Mouse (Mus musculus): Measurements from ENCODE around the gene Prkcb. TPM values are rescaled to one million over a fixed set of nuclear protein-coding genes. Genes with fewer than 3 reads are reported as not detected.

Gene Prkcb
- polyA plus RNA-seq, 1 experiment from 2014 or later: 12.7 TPM

- WGBS: 84% methylated on average over 3 of the region's 3 CpGs
- H3K9ac ChIP-seq (ENCODE audit: low read length): no peak overlapping the region
- ATAC-seq (ENCODE audit: insufficient read depth, low FRiP score): no peak
Observed at GRCm38 (mm10) chr7:122296805-122297204, 8.3 kb downstream of the Prkcb start.

GRCm38 (mm10) chr7:122297627-122298026 lies 9.1 kb downstream of the Prkcb start:
- H3K9me3 ChIP-seq (replicated peaks; ENCODE audit: control insufficient read depth, low read length): no peaks in the 10 kb centered on the region
- no peak for ATAC-seq (ENCODE audit: insufficient read depth, low FRiP score)
- H3K4me2 ChIP-seq (ENCODE audit: low read depth, low read length): no peak overlapping the region
- no peak overlapping the region for H3K27ac ChIP-seq (ENCODE audit: low read length)
- no peak overlapping the region for H3K4me3 ChIP-seq (replicated peaks; ENCODE audit: low read length)
- H3K36me3 ChIP-seq (ENCODE audit: control insufficient read depth, insufficient read depth, low read length): no peaks in the 10 kb centered on the region
- WGBS: 65% methylated on average over 3 of the region's 3 CpGs
- H3K4me1 ChIP-seq (ENCODE audit: control insufficient read depth, insufficient read depth, low read length): no peaks in the 10 kb centered on the region
- no peak overlapping the region for H3K9ac ChIP-seq (ENCODE audit: low read length)
- H3K27me3 ChIP-seq (ENCODE audit: control insufficient read depth, insufficient read depth, low read length): no peaks in the 10 kb centered on the region

More at GRCm38 (mm10) chr7:122296805-122297204, 8.3 kb downstream of the Prkcb start:
- Histone ChIP-seq H3K36me3 (ENCODE audit: control insufficient read depth, insufficient read depth, low read length) (no peaks in the 10 kb centered on the region), H3K4me1 (ENCODE audit: control insufficient read depth, insufficient read depth, low read length) (no peaks in the 10 kb centered on the region), H3K4me2 (ENCODE audit: low read depth, low read length) (no peak overlapping the region), H3K4me3 (replicated peaks; ENCODE audit: low read length) (no peak overlapping the region), H3K9me3 (replicated peaks; ENCODE audit: control insufficient read depth, low read length) (no peaks in the 10 kb centered on the region), H3K27ac (ENCODE audit: low read length) (no peak overlapping the region), H3K27me3 (ENCODE audit: control insufficient read depth, insufficient read depth, low read length) (no peaks in the 10 kb centered on the region)

- ATAC-seq (ENCODE audit: insufficient read depth, low FRiP score): no peak
- no peak overlapping the region for H3K9ac ChIP-seq (ENCODE audit: low read length)
- H3K9me3 ChIP-seq (replicated peaks; ENCODE audit: control insufficient read depth, low read length): no peaks in the 10 kb centered on the region
- H3K4me3 ChIP-seq (replicated peaks; ENCODE audit: low read length): no peak overlapping the region
- no peaks in the 10 kb centered on the region for H3K27me3 ChIP-seq (ENCODE audit: control insufficient read depth, insufficient read depth, low read length)
- no peaks in the 10 kb centered on the region for H3K36me3 ChIP-seq (ENCODE audit: control insufficient read depth, insufficient read depth, low read length)
- H3K4me2 ChIP-seq (ENCODE audit: low read depth, low read length): no peak overlapping the region
- H3K4me1 ChIP-seq (ENCODE audit: control insufficient read depth, insufficient read depth, low read length): no peaks in the 10 kb centered on the region
- no peak overlapping the region for H3K27ac ChIP-seq (ENCODE audit: low read length)
- 85% methylated on average over 2 of the region's 2 CpGs for WGBS
Observed at GRCm38 (mm10) chr7:122298715-122299114, 10.2 kb downstream of the Prkcb start.

GRCm38 (mm10) chr7:122300538-122300937 lies 12.0 kb downstream of the Prkcb start:
- no peaks in the 10 kb centered on the region for H3K9me3 ChIP-seq (replicated peaks; ENCODE audit: control insufficient read depth, low read length)
- no peak overlapping the region for H3K9ac ChIP-seq (ENCODE audit: low read length)
- 65% methylated on average over 4 of the region's 4 CpGs for WGBS
- H3K27ac ChIP-seq (ENCODE audit: low read length): no peak overlapping the region
- ATAC-seq (ENCODE audit: insufficient read depth, low FRiP score): no peak
- no peaks in the 10 kb centered on the region for H3K36me3 ChIP-seq (ENCODE audit: control insufficient read depth, insufficient read depth, low read length)
- no peak overlapping the region for H3K4me2 ChIP-seq (ENCODE audit: low read depth, low read length)
- no peaks in the 10 kb centered on the region for H3K27me3 ChIP-seq (ENCODE audit: control insufficient read depth, insufficient read depth, low read length)
- no peaks in the 10 kb centered on the region for H3K4me1 ChIP-seq (ENCODE audit: control insufficient read depth, insufficient read depth, low read length)
- H3K4me3 ChIP-seq (replicated peaks; ENCODE audit: low read length): no peak overlapping the region

- no peaks in the 10 kb centered on the region for H3K27me3 ChIP-seq (ENCODE audit: control insufficient read depth, insufficient read depth, low read length)
- WGBS: 83% methylated on average over 6 of the region's 6 CpGs
- H3K27ac ChIP-seq (ENCODE audit: low read length): no peak overlapping the region
- no peak for ATAC-seq (ENCODE audit: insufficient read depth, low FRiP score)
- no peak overlapping the region for H3K4me2 ChIP-seq (ENCODE audit: low read depth, low read length)
- H3K4me3 ChIP-seq (replicated peaks; ENCODE audit: low read length): no peak overlapping the region
- H3K9me3 ChIP-seq (replicated peaks; ENCODE audit: control insufficient read depth, low read length): no peaks in the 10 kb centered on the region
- H3K4me1 ChIP-seq (ENCODE audit: control insufficient read depth, insufficient read depth, low read length): no peaks in the 10 kb centered on the region
- no peaks in the 10 kb centered on the region for H3K36me3 ChIP-seq (ENCODE audit: control insufficient read depth, insufficient read depth, low read length)
- H3K9ac ChIP-seq (ENCODE audit: low read length): no peak overlapping the region
Observed at GRCm38 (mm10) chr7:122302538-122302937, 14.0 kb downstream of the Prkcb start.

GRCm38 (mm10) chr7:122303988-122304387 lies 15.4 kb downstream of the Prkcb start:
- H3K4me3 ChIP-seq (replicated peaks; ENCODE audit: low read length): no peak overlapping the region
- H3K4me2 ChIP-seq (ENCODE audit: low read depth, low read length): no peak overlapping the region
- H3K36me3 ChIP-seq (ENCODE audit: control insufficient read depth, insufficient read depth, low read length): no peaks in the 10 kb centered on the region
- no peaks in the 10 kb centered on the region for H3K27me3 ChIP-seq (ENCODE audit: control insufficient read depth, insufficient read depth, low read length)
- WGBS: 74% methylated on average over 3 of the region's 3 CpGs
- H3K9ac ChIP-seq (ENCODE audit: low read length): no peak overlapping the region
- no peaks in the 10 kb centered on the region for H3K4me1 ChIP-seq (ENCODE audit: control insufficient read depth, insufficient read depth, low read length)
- H3K9me3 ChIP-seq (replicated peaks; ENCODE audit: control insufficient read depth, low read length): no peaks in the 10 kb centered on the region
- no peak for ATAC-seq (ENCODE audit: insufficient read depth, low FRiP score)
- no peak overlapping the region for H3K27ac ChIP-seq (ENCODE audit: low read length)

- Histone ChIP-seq H3K9ac (ENCODE audit: low read length) (no peak overlapping the region), H3K27ac (ENCODE audit: low read length) (no peak overlapping the region), H3K9me3 (replicated peaks; ENCODE audit: control insufficient read depth, low read length) (no peaks in the 10 kb centered on the region), H3K27me3 (ENCODE audit: control insufficient read depth, insufficient read depth, low read length) (no peaks in the 10 kb centered on the region), H3K36me3 (ENCODE audit: control insufficient read depth, insufficient read depth, low read length) (no peaks in the 10 kb centered on the region), H3K4me3 (replicated peaks; ENCODE audit: low read length) (no peak overlapping the region), H3K4me2 (ENCODE audit: low read depth, low read length) (no peak overlapping the region), H3K4me1 (ENCODE audit: control insufficient read depth, insufficient read depth, low read length) (no peaks in the 10 kb centered on the region)
- 75% methylated on average over 2 of the region's 2 CpGs for WGBS
- no peak for ATAC-seq (ENCODE audit: insufficient read depth, low FRiP score)
Observed at GRCm38 (mm10) chr7:122304521-122304920, 16.0 kb downstream of the Prkcb start.

- ATAC-seq (ENCODE audit: insufficient read depth, low FRiP score): no peak
Observed at GRCm38 (mm10) chr7:122307241-122307640, 18.7 kb downstream of the Prkcb start.

GRCm38 (mm10) chr7:122308661-122309060 lies 20.1 kb downstream of the Prkcb start:
- WGBS: 85% methylated on average over 5 of the region's 5 CpGs
- H3K9ac ChIP-seq (ENCODE audit: low read length): no peak overlapping the region
- H3K9me3 ChIP-seq (replicated peaks; ENCODE audit: control insufficient read depth, low read length): no peaks in the 10 kb centered on the region
- H3K4me2 ChIP-seq (ENCODE audit: low read depth, low read length): no peak overlapping the region
- ATAC-seq (ENCODE audit: insufficient read depth, low FRiP score): no peak
- H3K27ac ChIP-seq (ENCODE audit: low read length): no peak overlapping the region
- H3K27me3 ChIP-seq (ENCODE audit: control insufficient read depth, insufficient read depth, low read length): no peaks in the 10 kb centered on the region
- no peaks in the 10 kb centered on the region for H3K36me3 ChIP-seq (ENCODE audit: control insufficient read depth, insufficient read depth, low read length)
- H3K4me1 ChIP-seq (ENCODE audit: control insufficient read depth, insufficient read depth, low read length): no peaks in the 10 kb centered on the region
- H3K4me3 ChIP-seq (replicated peaks; ENCODE audit: low read length): no peak overlapping the region

More at GRCm38 (mm10) chr7:122307241-122307640, 18.7 kb downstream of the Prkcb start:
- H3K4me2 ChIP-seq (ENCODE audit: low read depth, low read length): no peak overlapping the region
- H3K27ac ChIP-seq (ENCODE audit: low read length): no peak overlapping the region
- no peaks in the 10 kb centered on the region for H3K27me3 ChIP-seq (ENCODE audit: control insufficient read depth, insufficient read depth, low read length)
- no peak overlapping the region for H3K4me3 ChIP-seq (replicated peaks; ENCODE audit: low read length)
- no peaks in the 10 kb centered on the region for H3K4me1 ChIP-seq (ENCODE audit: control insufficient read depth, insufficient read depth, low read length)
- H3K9ac ChIP-seq (ENCODE audit: low read length): no peak overlapping the region
- no peaks in the 10 kb centered on the region for H3K36me3 ChIP-seq (ENCODE audit: control insufficient read depth, insufficient read depth, low read length)
- 89% methylated on average over 9 of the region's 9 CpGs for WGBS
- H3K9me3 ChIP-seq (replicated peaks; ENCODE audit: control insufficient read depth, low read length): no peaks in the 10 kb centered on the region
